Mouse (Mus musculus) urinary bladder, adult 18-20 months (tissue): Measurements from ENCODE around the gene Lman1l.
A peak's percentile ranks its signal among the peaks of the same experiment; 100 is the strongest.

Experiments used
- DNase-seq, 2 experiments: peaks; one replicate each; pipeline ENCODE4 v3.0.0; 2022; ENCODE audit warnings: low spot score in 2 of 2, mixed read lengths in 2 of 2

The Lman1l gene

GRCm38 (mm10) chr9:57644944-57645893, 24.6 kb upstream of the Lman1l start:
- DNase-seq: peak; percentile 87 to 92

GRCm38 (mm10) chr9:57644442-57644943, 23.9 kb upstream of the Lman1l start:
- DNase-seq: peak in 1 of 2 experiments; percentile 36

- DNase-seq: no peak
These were observed 23.2 kb upstream of the Lman1l start for GRCm38 (mm10) chr9:57643856-57644180.

DNA sequence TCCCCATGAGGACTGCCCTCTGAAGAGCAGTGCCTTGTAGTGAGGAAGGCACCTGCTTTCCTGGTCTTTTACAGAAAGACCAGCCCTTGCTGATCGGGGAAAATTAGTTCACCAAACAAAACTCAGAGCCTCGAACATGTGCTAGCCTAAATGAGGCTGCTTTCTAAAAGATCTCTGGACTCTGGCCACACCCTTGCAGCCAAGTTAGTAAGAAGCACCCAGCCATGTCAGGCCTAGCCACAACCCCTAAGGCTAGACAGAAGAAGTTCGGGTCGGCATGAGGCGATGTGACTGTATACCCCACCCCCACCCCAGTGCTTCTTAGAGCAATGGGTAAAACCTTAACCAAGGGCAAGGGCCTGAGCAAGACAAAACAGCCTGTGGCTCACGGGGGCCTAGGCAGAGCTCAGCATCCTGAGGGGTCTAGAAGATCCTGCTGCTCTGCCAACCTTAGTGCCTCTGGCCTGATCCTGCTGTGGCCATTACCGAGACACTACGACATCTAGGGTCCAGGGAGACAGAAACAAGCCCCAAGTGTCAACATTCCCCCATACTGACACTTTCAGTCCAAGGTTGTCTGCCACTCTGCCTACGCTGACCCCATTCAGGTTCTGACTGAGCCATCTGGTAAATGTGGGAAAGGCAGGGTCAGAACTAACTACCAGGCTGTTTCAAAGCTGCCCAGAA, 22.7 kb upstream of the Lman1l start:
- no peak for DNase-seq

DNA sequence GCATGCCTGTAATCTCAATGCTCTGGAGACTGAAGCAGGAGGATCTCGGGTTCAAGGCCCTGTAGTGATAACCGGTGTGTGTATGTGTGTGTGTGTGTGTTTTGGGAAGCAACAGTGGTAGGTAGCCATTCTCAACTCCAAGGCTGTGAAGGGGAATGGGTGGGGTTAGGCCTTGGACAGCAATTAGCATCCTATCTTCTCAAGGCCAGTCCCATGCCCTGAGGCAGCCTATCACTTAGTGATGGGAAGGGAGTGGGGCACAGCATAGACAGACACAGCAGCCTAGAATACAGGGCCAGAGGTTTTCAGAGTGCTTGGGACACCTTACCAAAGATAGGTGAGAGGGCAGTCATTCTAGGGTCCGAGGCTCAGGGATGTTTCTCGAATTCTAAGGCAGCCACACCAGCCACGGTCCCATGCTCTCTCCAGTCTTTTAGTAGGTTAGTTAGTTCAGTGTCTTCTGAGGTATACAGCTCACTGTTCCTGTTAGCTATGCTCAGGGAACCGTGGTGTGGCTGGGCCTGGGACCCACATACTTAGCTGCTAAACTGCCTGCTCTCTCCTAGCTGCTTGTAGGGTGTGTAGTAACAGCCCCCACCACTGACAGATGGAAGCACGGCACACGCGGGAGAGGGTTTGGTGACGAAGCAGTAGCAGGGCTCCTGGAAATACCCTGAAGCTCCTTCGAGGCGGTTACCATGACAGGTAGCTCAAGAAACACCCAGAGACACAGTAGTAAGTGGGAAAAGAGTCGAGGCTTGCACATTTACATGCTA, 21.4 kb upstream of the Lman1l start:
- DNase-seq: no peak

DNA sequence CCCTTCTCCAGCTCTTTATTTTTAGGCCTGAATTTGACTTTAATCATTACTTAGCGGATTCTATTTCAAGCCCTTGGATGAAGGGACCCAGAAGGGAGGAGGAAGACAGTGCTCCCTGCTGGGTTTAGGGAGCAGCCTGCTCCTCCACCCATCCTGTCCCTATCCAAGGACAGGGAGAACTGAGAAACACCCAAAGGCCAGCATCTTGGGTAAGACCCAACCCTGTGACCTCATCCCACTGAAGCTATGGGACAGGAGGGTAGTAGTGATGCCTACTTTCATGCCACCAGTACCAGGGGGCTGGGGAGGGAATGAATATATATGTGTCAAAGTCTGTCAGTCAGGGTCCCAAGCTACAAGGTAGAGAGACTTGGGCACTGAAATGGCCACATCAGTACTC, 20.4 kb upstream of the Lman1l start:
- DNase-seq: no peak

DNA sequence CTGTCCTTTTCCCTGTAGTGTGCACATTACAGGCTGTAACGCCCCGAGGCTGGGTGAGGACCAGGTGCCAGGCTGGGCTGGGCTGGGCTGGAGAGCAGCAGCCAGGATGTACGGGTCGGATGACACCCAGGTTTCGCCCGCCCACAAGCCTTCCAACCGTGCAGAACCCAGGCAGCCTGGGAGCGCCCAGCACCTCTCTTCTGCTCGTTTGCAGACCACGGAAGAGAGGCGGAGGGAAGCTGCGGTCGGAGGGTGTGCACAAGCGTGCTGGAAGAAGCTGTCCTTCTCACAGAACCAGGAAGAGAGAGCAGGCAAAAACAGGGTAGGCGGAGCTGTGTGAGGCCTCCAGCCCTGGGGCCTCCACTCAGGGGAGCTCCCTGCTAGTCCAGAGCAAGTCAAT, 19.8 kb upstream of the Lman1l start:
- DNase-seq: peak; percentile 51 to 70

DNA sequence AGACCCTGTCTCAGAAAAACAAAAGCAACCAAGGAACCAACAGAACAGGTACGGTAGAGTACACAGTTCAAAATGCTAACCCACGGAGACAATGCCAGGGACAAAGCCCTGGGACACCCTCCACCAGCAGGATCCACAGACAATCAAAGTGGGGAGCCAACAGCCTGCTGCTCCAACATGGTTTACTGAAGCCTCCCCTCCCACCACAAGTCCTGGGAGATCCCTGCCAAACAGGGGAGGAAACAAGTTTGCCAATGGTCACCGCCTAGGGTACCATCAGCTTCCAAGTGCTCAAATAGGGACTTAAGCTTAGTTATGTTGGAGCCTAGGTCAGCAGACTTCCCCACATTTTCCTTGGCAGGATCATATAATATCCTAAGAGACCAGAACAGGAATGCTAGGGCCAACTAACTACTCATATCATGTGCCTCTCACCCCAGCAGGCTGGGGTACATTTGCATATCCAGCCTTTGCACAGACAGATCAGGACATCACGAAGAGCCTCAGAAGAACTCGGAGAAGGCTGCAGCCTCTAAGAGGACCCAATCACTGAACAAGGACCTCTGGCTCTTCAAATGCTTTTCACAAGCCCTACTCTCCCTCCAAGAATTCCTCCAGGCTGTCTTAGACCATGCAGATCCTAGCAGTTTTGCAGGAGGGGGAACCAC, 19.2 kb upstream of the Lman1l start:
- no peak for DNase-seq

DNA sequence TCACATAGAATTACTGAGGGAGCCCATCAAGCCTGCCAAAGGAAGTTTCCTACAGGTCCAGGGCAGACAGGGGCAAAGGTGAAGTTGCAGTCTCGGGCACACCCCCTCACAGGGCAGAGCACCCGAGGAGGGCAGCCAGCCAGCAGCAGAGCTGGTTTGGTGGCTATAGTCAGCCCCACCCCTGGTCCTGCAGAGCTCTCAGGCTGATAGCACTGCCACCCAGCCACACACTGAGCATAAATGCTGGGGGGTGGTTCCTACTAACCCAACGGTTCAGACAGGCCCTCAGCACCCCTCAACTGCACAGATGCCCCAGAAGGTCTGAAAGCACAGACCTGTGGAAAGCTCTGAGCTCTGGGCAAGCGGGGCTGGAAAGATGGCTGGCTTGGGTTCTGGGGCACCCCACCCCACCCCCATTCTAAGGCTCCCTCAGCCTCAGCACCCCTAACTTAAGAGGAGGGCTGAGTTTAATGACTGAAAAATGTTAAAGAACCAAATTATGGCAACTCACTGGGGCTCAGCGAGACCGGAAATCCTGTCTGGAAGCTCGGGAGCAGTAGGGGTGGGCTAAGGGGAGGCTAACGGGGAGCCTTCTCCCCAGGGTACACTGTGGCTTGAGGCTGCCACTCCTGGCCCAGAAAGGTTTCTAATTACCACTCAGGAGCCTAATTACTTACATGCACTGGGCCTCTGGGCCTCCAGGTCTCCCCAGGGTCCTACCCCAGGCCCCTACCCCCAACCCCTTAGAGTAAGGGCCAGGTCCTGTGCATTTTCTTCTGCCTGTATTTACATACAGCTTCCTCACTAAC, 18.3 kb upstream of the Lman1l start:
- DNase-seq: peak; percentile 65 to 83

- peak in 1 of 2 experiments; percentile 28 for DNase-seq
These were observed 17.3 kb upstream of the Lman1l start for GRCm38 (mm10) chr9:57637741-57638322.

GRCm38 (mm10) chr9:57637272-57637671, 16.7 kb upstream of the Lman1l start:
- no peak for DNase-seq

DNA sequence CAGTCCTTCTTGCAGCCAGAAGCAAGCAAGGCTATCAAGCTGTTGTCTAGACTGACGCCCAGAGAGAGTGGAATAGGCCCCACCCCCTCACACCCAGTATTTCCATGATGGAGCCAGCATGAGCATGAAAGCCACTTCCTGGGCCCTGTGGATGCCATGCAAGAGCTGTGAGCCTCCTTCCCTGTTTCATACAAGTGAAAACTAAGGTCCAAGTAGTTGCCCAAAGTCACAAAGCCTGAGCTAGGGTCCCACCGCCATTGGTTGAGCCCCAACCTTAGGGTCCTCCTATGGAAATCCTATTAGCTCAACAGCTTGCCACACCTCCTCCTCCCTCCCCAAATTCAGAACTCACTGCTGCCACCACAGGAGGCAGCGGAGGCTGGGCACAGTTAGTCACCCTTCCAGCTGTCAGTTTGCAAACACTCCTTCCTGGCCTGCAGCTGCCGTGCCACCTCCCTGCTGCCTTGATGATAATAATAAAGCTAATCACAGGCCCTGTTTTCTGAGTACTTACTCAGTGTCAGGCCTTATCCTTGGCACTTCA, 13.0 kb upstream of the Lman1l start:
- DNase-seq: no peak

DNA sequence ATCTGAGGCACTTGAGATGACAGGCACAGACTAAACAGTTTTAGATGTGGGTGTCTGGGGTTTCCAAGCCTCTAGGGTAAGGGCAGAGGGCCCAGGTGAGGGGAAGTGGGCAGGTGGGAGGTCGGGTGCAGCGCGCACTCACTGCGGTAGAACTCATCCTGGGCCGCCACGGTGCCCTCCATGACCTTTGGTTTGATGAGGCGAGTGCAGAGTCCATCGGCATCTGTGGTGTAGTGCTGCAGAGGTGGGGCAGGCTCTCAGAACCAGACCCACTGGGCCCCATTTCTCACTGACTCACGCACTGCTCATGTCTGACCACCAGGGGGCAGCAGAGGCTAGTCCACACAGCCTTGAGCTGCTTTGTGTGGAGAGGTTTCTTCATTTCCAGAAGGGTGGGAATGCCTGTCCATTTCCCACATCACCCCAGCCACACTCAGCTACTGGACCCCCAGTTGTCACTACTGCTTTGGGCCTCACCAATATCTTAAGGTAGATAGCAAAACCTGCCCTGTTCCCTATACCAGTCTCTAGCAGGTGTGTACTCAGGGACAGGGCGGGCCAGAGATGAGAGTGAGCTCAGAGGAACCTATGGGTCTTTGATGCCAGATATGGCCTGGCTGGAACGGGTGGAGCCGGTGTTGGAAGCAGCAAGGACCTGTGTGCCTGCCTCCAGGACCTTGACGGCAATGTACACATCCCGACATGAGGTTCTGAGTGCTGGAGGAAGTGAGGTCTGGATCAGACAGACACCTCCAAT, 8.7 kb upstream of the Lman1l start:
- DNase-seq: peak; percentile 64 to 80

- DNase-seq: no peak
These were observed 8.1 kb upstream of the Lman1l start for GRCm38 (mm10) chr9:57628717-57629116.

DNA sequence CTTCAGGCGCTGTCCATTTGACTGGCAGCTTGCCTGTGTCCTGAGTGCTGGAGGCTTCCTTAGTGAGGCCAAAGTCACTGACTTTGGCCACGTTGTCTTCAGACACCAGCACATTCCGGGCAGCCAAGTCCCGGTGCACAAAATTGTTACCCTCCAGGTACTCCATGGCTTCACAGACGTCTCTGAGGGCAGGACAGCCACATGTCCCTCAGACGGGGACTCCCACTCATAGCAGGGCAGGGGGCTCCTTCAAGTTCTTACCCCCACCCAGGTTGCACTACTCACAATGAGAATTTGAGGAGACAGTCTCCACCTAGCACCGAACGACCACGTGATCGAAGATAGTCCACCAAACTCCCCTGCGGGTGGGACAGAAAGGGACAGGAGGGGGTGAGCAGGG, 7.3 kb upstream of the Lman1l start:
- DNase-seq: no peak

DNA sequence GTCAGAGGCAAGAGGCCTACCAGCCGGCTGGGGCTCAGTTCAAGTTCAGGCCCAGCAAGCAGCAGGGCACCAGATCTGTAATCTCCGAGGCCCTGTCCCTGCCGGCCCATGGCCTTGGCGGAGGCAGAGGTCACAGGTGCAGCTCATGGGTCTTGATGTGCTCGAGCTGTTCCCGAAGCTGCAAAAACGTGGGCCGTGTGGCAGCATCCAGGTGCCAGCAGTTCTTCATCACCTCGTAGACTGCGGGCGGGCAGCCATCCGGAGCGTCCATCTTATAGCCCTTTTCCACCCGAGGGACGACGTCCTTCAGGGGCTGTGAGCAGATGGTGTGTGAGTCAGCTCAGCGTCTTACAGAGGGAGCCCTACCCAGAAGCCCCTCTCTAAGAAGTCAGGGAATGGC, 6.6 kb upstream of the Lman1l start:
- DNase-seq: no peak

DNA sequence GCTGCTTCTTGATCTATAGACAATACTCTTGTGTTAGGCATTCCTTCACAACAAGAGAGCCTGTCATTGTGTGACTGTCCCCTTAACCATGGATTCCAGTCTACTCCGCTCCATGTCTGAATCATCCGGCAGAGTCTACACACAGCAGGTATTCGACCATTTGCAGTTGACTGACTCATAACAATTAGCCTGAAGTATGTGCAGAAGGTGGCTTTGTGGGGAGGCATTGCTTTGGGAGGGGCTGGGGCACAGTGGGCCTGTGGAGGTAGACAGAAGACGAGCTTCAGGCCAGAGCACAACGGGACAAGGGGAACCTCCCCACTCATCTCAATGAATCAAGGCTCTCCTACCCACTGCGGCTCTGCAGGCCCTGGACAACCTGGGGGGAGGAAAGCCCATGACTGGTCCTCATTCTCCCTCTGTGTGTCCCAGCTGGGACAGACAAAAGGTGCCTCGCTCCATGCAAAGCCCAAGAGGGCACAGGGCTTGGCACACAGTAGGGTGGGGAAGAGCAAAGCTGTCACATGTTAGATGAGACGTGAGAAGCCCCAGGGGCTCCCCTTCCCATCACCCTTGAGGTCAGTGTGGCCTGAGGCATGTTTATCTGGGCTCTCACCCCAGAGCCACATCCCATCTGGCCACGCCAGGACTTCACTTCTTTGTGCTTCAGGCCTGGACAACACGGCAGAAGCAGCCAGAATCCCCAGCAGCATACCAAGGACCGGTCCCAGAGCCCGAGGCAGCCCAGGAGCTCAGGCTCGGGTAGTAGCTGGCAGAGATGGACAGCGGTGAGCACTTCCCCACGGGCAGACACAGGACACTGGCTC, 5.3 kb upstream of the Lman1l start:
- no peak for DNase-seq

- no peak for DNase-seq
These were observed 3.7 kb upstream of the Lman1l start for GRCm38 (mm10) chr9:57624295-57624694.
